Mouse (Mus musculus) erythroblast, embryonic 14.5 days (primary cell): ENCODE measurements around the gene Thrap3. TPM values are rescaled to one million over a fixed set of nuclear protein-coding genes. Genes with fewer than 3 reads are reported as not detected.
A peak's percentile ranks its signal among the peaks of the same experiment; 100 is the strongest.

Experiments used
- H3K27me3 ChIP-seq: 2 replicates; pipeline ENCODE4 v1.6.1; 2012; ENCODE audit warnings: inconsistent platforms; ENCODE audit not compliant: control insufficient read depth
- H3K36me3 ChIP-seq: 2 replicates; pipeline ENCODE4 v1.6.1; 2012; ENCODE audit warnings: mild to moderate bottlenecking, inconsistent platforms; ENCODE audit not compliant: control insufficient read depth
- H3K4me1 ChIP-seq: 2 replicates; pipeline ENCODE4 v1.6.1; 2012; ENCODE audit warnings: inconsistent platforms; ENCODE audit not compliant: control insufficient read depth
- H3K4me3 ChIP-seq: replicated peaks from 2 replicates; pipeline ENCODE3; 2012; ENCODE audit warnings: moderate library complexity, mild to moderate bottlenecking, inconsistent platforms
- H3K9me3 ChIP-seq: 2 replicates; pipeline ENCODE4 v1.6.1; 2012; ENCODE audit warnings: low read length, inconsistent platforms, mixed read lengths; ENCODE audit not compliant: control insufficient read depth
- GATA1 ChIP-seq: IDR thresholded peaks from 2 replicates; pipeline ENCODE4 v1.6.1; 2012; ENCODE audit warnings: low read length, inconsistent platforms, mixed read lengths
- TAL1 ChIP-seq: IDR thresholded peaks from 3 replicates; pipeline ENCODE4 v1.6.1; 2012; ENCODE audit warnings: low read length, inconsistent platforms, mixed read lengths
- polyA plus RNA-seq: library from polyadenylated mRNA; stranded (reverse); fragments of >175 nt; gene quantifications from 2 replicates; pipeline ENCODE4 v1.2.3, GENCODE M21; 2012

The Thrap3 gene
- polyA plus RNA-seq, 1 experiment = 12.8 TPM

DNA sequence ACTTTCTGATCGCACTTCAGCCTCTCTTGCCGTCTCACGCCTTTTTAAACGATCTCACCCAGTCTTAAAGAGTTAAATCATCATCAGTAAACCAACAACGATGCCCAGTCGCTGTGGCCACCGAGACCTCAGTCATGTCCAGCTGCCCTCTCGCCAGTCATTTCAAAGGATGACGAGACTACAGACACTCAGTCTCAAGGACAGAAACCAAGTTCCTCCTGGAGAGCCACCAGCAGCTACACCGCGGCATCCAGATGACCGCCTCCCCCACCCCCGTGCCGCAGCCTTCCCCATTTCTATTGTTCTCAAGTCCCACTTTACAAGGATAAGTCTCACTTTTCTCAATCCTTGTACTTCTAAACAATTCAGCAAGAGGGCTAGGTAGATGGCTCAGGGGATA lies 49.7 kb downstream of the Thrap3 start:
- peaks cover 43% of the 10 kb centered on the region for H3K27me3 ChIP-seq
- peaks cover 2% of the 10 kb centered on the region; the same call in 1 of the 2 replicates for H3K9me3 ChIP-seq
- no peak overlapping the region for H3K4me3 ChIP-seq
- H3K4me1 ChIP-seq = peaks cover 6% of the 10 kb centered on the region
- TF ChIP-seq TAL1 (no peak), GATA1 (no peak)
- no peaks in the 10 kb centered on the region; the same call in 1 of the 2 replicates for H3K36me3 ChIP-seq

DNA sequence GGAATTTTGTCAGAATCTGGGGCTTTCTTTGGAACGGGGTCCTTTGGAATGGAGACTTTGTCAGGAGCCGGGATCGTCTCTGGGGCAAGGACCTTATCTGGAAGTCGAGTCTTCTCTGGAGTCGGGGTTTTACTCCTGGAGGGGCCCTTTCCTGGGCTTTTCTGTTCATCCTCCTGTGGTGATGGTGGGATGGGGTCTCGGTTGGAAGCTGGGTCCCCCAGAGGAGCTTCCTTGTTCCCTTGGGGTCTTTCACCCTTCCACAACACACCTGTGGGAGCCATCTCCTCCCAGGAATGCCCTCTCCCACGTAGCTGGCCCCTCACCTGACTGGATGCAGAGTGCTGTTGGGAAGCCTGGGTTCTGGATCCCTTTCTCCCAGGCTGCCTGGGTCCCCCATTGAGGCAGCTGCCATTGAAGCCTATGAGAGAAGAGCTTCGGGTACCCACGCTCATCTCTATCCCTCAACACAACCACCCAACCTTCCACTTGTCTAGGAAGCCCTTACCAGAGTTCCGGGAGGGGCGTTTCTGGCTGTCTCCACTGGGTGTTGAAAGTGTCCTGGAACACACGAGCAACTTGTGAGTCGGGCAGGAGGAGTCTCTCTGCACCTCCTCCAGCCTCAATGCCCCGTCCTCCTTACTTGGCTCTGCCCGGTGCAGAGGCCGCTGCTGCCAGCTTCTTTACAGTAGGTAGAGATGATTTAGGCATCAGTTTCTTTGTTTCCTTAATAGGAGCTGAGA lies 50.7 kb downstream of the Thrap3 start:
- Histone ChIP-seq H3K4me3 (no peak overlapping the region), H3K4me1 (peaks cover 6% of the 10 kb centered on the region), H3K27me3 (peaks cover 53% of the 10 kb centered on the region), H3K36me3 (no peaks in the 10 kb centered on the region; the same call in 1 of the 2 replicates), H3K9me3 (peaks cover 2% of the 10 kb centered on the region; the same call in 1 of the 2 replicates)
- TF ChIP-seq TAL1 (no peak), GATA1 (no peak)

DNA sequence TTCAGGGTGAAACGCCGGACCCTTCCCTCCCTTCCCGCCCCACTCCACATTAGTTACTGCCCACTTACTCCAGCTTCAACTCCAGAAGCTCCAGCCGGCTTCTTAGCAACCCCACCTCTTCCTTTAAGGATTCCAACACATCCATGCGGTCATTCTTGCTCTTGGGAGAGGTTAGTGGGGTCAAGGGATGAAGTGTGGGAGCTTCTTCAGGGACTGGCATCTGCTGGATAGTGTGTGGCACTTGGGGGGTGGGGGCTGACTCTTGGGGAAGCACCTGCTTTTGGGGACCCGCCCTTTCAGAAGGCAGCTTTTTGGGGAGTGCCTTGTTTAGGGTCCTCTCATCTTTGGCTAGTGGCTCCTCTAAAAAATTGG lies 51.6 kb downstream of the Thrap3 start:
- Histone ChIP-seq H3K9me3 (no peaks in the 10 kb centered on the region; the same call in 1 of the 2 replicates), H3K4me1 (peaks cover 6% of the 10 kb centered on the region), H3K36me3 (no peaks in the 10 kb centered on the region), H3K27me3 (peaks cover 63% of the 10 kb centered on the region), H3K4me3 (no peak overlapping the region)
- TF ChIP-seq TAL1 = no peak
- no peak for TF ChIP-seq GATA1

DNA sequence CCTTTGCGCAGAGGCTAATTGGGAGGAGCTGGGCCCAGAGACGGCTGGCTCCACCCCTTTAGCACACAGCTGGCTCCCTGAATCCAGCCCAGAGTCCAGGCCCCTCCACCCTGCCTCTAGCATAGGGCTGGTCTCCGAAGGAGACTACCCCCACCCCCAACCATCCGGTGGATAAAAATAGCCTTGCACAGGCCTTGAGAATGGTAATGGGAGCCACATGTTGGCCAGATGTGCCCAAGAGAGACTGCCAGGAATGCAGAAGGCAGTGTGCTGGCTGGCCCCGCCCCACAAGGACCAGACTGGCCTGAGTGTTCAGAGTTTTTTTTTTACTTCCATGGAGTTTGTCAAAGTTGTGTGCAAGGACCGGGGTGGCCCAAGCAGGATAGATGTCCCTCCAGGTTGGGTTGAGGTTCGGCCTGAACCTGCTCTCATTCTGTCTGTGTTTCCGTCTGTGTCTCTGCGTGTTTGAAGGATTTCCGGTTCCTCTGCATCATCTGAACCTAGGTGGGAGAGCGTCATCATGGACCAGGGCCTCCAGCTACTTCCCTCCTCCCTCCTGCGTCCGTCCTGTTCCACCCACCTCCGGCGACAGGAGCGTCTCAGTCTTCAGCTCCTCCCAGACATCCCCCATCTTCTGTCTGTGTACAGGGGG lies 52.1 kb downstream of the Thrap3 start:
- TF ChIP-seq TAL1 (no peak), GATA1 (no peak)
- H3K9me3 ChIP-seq = no peaks in the 10 kb centered on the region; the same call in 1 of the 2 replicates
- no peaks in the 10 kb centered on the region for H3K36me3 ChIP-seq
- peaks cover 63% of the 10 kb centered on the region for H3K27me3 ChIP-seq
- no peak overlapping the region for H3K4me3 ChIP-seq
- H3K4me1 ChIP-seq = peaks cover 6% of the 10 kb centered on the region

DNA sequence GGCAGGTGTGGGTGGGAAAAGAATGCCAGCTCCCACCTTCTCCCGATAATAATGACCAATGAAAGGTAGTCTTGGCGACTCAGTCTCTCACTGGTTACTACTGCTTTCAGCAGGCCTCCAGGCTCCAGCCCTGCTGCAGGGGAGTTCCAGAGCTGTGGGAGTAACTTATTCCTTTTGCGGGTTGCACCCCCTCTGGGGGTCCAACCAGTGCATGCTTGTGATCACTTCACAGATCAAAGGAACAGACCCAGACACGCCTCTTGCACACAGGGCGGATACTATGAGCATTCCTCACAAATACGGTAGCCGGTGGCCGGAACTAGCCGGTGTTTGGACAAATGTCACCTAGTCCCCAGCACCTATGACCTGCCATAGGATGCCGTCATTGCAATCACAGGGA lies 52.8 kb downstream of the Thrap3 start:
- H3K27me3 ChIP-seq = peaks cover 63% of the 10 kb centered on the region
- H3K4me1 ChIP-seq = peaks cover 6% of the 10 kb centered on the region
- H3K9me3 ChIP-seq = no peaks in the 10 kb centered on the region; the same call in 1 of the 2 replicates
- TF ChIP-seq GATA1 (no peak), TAL1 (no peak)
- no peak overlapping the region for H3K4me3 ChIP-seq
- H3K36me3 ChIP-seq = no peaks in the 10 kb centered on the region

DNA sequence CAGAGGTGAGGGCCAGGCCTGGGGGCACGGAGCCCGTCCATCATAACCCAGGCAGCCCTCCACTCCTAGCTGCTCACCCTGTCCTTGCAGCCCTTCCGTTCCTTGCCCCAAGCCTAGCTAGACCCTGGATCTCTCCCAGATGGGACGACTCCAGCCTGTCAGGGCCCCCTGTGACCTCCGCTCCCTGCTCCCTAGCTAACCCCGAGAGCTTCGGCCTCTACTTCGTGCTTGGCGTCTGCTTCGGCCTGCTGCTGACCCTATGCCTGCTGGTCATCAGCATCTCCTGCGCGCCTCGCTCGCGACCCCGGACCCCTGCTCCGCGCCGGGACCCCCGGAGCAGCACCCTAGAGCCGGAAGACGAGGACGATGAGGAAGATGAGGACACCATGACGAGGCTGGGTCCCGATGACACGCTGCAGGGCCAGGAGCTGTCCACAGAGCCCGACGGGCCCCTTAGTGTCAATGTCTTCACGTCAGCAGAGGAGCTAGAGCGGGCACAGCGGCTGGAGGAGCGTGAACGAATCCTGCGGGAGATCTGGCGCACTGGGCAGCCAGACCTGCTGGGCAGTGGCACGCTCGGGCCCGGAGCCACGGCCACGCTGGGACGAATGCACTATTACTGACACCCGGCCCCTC lies 53.4 kb downstream of the Thrap3 start:
- H3K9me3 ChIP-seq = no peaks in the 10 kb centered on the region; the same call in 1 of the 2 replicates
- H3K4me3 ChIP-seq = peak overlapping the region; percentile 54
- H3K36me3 ChIP-seq = no peaks in the 10 kb centered on the region
- peaks cover 63% of the 10 kb centered on the region for H3K27me3 ChIP-seq
- peaks cover 6% of the 10 kb centered on the region for H3K4me1 ChIP-seq
- TF ChIP-seq GATA1 (no peak), TAL1 (no peak)

DNA sequence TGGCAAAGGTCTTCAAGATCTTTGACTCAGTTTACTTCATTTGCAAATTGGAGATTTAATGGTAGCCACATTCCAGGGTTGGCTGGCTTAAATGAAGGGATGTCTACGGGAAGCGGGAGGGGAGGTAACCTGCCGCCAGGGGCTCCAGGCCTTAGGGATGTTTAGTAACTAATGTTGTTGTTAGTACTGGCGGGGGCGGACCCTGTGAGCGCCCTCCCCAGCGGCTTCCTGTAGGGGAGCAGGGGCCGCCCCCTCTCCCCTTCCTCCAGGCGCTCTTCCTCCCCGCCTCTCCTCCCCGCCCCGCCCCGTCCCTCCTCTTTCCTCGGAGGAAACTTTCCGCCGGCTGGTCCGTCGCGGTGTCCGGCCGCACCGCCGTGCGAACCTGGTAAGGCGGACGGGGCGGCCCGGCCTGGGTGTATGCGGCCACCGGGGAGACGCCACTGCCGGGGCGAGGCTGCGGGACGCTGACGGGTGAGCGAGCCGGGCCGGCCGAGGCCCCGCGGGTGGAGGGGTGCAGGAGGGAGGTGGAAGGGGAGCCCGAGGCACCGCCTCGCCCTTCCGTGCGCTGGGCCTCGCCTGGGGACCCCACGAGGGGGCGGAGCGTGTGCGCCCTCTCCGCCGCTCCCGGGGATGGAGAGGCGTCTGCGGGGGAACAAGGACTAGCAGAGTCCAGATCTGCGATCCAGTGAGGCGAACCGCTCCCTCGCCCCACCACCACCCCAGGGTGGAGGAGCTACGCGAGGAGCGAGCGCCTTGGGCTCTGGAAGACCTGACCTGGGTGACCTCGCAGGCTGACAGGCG lies 54.2 kb downstream of the Thrap3 start:
- Histone ChIP-seq H3K4me3 (peak overlapping the region; percentile 54), H3K27me3 (peaks cover 63% of the 10 kb centered on the region), H3K36me3 (no peaks in the 10 kb centered on the region), H3K9me3 (no peaks in the 10 kb centered on the region; the same call in 1 of the 2 replicates), H3K4me1 (peaks cover 6% of the 10 kb centered on the region)
- TF ChIP-seq GATA1 (no peak), TAL1 (no peak)

DNA sequence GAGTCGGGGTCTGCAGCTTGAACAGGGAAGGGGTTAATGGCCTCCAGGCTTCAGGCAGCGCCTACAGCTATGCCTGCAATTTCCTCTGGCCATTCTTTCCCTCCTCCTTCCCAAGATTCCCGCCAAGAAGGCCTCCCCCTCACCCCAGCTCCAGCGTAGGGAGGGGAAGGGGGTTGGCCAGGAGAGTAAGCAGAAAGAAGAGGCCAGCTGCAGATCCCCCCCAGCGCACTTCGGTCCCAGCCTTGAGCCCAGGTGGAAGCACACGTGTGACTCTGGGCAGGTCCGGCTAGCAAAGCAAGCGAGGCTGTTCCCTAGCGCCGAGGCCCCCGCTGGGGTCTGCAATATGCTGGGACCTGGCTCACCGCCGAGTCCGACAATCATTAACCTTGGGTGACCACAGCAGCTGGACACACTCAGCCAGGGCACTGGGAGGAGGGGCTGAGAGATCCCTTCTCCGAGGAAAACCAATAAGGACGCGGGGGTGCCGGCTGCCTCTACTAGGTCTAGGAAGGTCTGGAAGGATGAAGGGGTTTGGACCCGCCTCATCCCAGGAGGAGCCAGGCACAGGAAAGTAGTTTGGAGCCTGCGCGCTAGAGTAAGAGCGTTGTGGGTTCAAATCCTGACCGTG lies 54.9 kb downstream of the Thrap3 start, which contains the start of gene Eva1b:
Eva1b (plus strand) TSS at position 212 of the 628 bp plus-strand sequence.
- Histone ChIP-seq H3K4me3 (peak within 1 kb of the TSS; percentile 54), H3K27me3 (peaks cover 59% of the 10 kb centered on the region), H3K36me3 (no peaks in the 10 kb centered on the region), H3K9me3 (no peaks in the 10 kb centered on the region; the same call in 1 of the 2 replicates), H3K4me1 (peaks cover 6% of the 10 kb centered on the region)
- TF ChIP-seq GATA1 = no peak
- no peak for TF ChIP-seq TAL1
